Comparison of ENCODE assay signal across 24 mouse cellular contexts in genomic region chr2:59155428-59155827, GRCm38 (mm10). TPM values are rescaled to one million over a fixed set of nuclear protein-coding genes. Genes with fewer than 3 reads are reported as not detected.
DNase-seq lines count a peak whose midpoint lies in the region; ATAC-seq and TF ChIP-seq lines count a peak whose summit lies in the region.
"Had no signal": no experiment of that assay in that cellular context is flagged by ENCODE, and none has a peak within 500 bp of the region (broad histone marks: within the 10 kb centered on the region; RNA-seq: fewer than 3 reads in every experiment).

No protein-coding gene starts in this region.

- no peaks in the 10 kb centered on the region for H3K4me1 ChIP-seq in hindbrain, embryonic 14.5 days (replicated peaks; ENCODE audit: control insufficient read depth, insufficient read depth, low read length)
- no peaks in the 10 kb centered on the region for H3K4me1 ChIP-seq in forebrain, postnatal 0 days (ENCODE audit: insufficient read depth)

- in situ Hi-C loops in Patski (cut with MboI; ENCODE audit: low pct_unique_long_range_greater_than_20kb), result no loop called here

- H3K36me3 ChIP-seq in macrophage (ENCODE audit: inconsistent target), result no peaks in the 10 kb centered on the region
- H3K36me3 ChIP-seq in hindbrain, embryonic 14.5 days (replicated peaks; ENCODE audit: control insufficient read depth, insufficient read depth), result no peaks in the 10 kb centered on the region
- no peaks in the 10 kb centered on the region for H3K36me3 ChIP-seq in forebrain, postnatal 0 days (ENCODE audit: insufficient read depth)
- H3K36me3 ChIP-seq: hindbrain, embryonic 13.5 days had no signal

- peak; percentile 82 for ATAC-seq in Patski
- no peak for ATAC-seq in hindbrain, embryonic 14.5 days (ENCODE audit: low FRiP score)
- no peak for ATAC-seq in forebrain, postnatal 0 days
- ATAC-seq: activated CD4-positive, CD25-positive, alpha-beta regulatory T cell, adult 4 months; forebrain, embryonic 14.5 days; hindbrain, postnatal 0 days; inflammation-experienced regulatory T-cells, adult 6 months; intestine, embryonic 16.5 days had no signal

- TF ChIP-seq CTCF in Patski (IDR thresholded peaks at IDR 0.05), result no peak
- no peak for TF ChIP-seq CTCF in forebrain, postnatal 0 days (IDR thresholded peaks at IDR 0.05; ENCODE audit: low read depth)

- H3K4me3 ChIP-seq in macrophage (ENCODE audit: inconsistent target), result no peak overlapping the region
- H3K4me3 ChIP-seq in hindbrain, embryonic 14.5 days (replicated peaks; ENCODE audit: low read length), result no peak overlapping the region
- no peak overlapping the region for H3K4me3 ChIP-seq in forebrain, postnatal 0 days (ENCODE audit: low read depth, low read length)
- H3K4me3 ChIP-seq: heart, adult 2 months; hindbrain, embryonic 13.5 days had no signal

- no peaks in the 10 kb centered on the region for H3K9me3 ChIP-seq in hindbrain, embryonic 14.5 days (ENCODE audit: control insufficient read depth, low read length)
- no peaks in the 10 kb centered on the region for H3K9me3 ChIP-seq in forebrain, postnatal 0 days (ENCODE audit: low read length)
- H3K9me3 ChIP-seq: hindbrain, embryonic 13.5 days had no signal

- H3K27ac ChIP-seq in macrophage, result peak overlapping the region; percentile 13; the same call in 1 of the 2 replicates
- H3K27ac ChIP-seq in hindbrain, embryonic 14.5 days, result no peak overlapping the region
- no peak overlapping the region for H3K27ac ChIP-seq in forebrain, postnatal 0 days (ENCODE audit: low read depth, low read length)
- H3K27ac ChIP-seq: heart, adult 2 months; hindbrain, embryonic 13.5 days; hindbrain, postnatal 0 days had no signal

- peak; percentile 64 for DNase-seq in heart, adult 11 months
- no peak for DNase-seq in heart, adult 9 months (ENCODE audit: low spot score in 2 of 2)
- DNase-seq in 416B (ENCODE audit: low read depth) (peak; percentile 17), Patski (ENCODE audit: low read depth, low spot score) (no peak)
- DNase-seq in right cerebral cortex, adult 18-20 months, result no peak
- DNase-seq in hindbrain, embryonic 14.5 days (ENCODE audit: low spot score), result no peak
- no peak for DNase-seq in forebrain, postnatal 0 days
- DNase-seq: adrenal gland, adult 8-10 months; adrenal gland, postnatal 25 days; cerebellum, adult 18-20 months; cerebellum, adult 9-10 months; cerebellum, postnatal 25 days; gastrocnemius, postnatal 25 days; heart, adult 2 months; kidney, adult 18-20 months had no signal

- H3K9ac ChIP-seq in hindbrain, embryonic 14.5 days, result no peak overlapping the region
- H3K9ac ChIP-seq in forebrain, postnatal 0 days, result no peak overlapping the region
- H3K9ac ChIP-seq: hindbrain, embryonic 13.5 days had no signal

- H3K4me2 ChIP-seq in hindbrain, embryonic 14.5 days (replicated peaks), result no peak overlapping the region
- no peak overlapping the region for H3K4me2 ChIP-seq in forebrain, postnatal 0 days (ENCODE audit: low read depth)
- H3K4me2 ChIP-seq: heart, embryonic 11.5 days; hindbrain, embryonic 13.5 days had no signal

- no peaks in the 10 kb centered on the region for H3K79me2 ChIP-seq in macrophage (ENCODE audit: inconsistent target)

- no peaks in the 10 kb centered on the region for H3K27me3 ChIP-seq in Patski
- no peaks in the 10 kb centered on the region for H3K27me3 ChIP-seq in hindbrain, embryonic 14.5 days (ENCODE audit: control insufficient read depth, insufficient read depth, low read length)
- H3K27me3 ChIP-seq in forebrain, postnatal 0 days (ENCODE audit: insufficient read depth, low read length), result no peaks in the 10 kb centered on the region
- H3K27me3 ChIP-seq: hindbrain, embryonic 13.5 days had no signal

- POLR2A ChIA-PET in Patski (lab: Charles Lee), result interaction anchor here (0.6 to 0.7 kb wide), 2 partner anchors 166 to 339 kb away, joined by 3 to 4 read pairs; no protein-coding TSS in a partner anchor

- CTCF ChIA-PET in Patski (lab: Charles Lee), result no interaction called here

RNA-seq across cellular contexts. Expression of gene Ccdc148, which starts 5.1 kb away (rescaled TPM):
- polyA plus RNA-seq in Patski (2021) (4.8 TPM), macrophage (2018) (1.8 to 14.4 TPM (median 8.7 TPM) in 3 replicates)
- total RNA-seq in macrophage (2018; cell fraction: chromatin; rRNA removed), result 10 to 100 TPM in 7 of 26 experiments, 1 to 10 TPM in 18, under 1 TPM in 1; 0.96 to 15.3 (median 3.4) TPM
- 10 to 100 TPM in 1 of 26 experiments, 1 to 10 TPM in 23, under 1 TPM in 2; 0.76 to 10.2 (median 3.2) TPM for total RNA-seq in macrophage (2018; cell fraction: cytosol; rRNA removed)
- total RNA-seq in macrophage (2018; cell fraction: nucleus; rRNA removed), result 10 to 100 TPM in 6 of 26 experiments, 1 to 10 TPM in 20; 1.0 to 15.7 (median 3.9) TPM
- polyA plus RNA-seq in hindbrain, embryonic 14.5 days (2014; fragmentation: Nextera tagmentation; extraction: Ambion mirVana), result 2.8 and 3.4 TPM in 2 replicates
- 5.3 and 5.8 TPM in 2 replicates for total RNA-seq in forebrain, postnatal 0 days (2014; rRNA removed)
- 3.5 and 6.9 TPM in 2 replicates for polyA plus RNA-seq in forebrain, postnatal 0 days (2015; fragmentation: Nextera tagmentation; extraction: Ambion mirVana)
- total RNA-seq: gastrocnemius, adult 8-10 months; gastrocnemius, postnatal 25 days had no signal

RNA-seq across cellular contexts. Expression of gene Pkp4, which starts 5.2 kb away (rescaled TPM):
- polyA plus RNA-seq in Patski (2021) (107 TPM), macrophage (2018) (33.2 to 69.4 TPM (median 48.4 TPM) in 3 replicates)
- total RNA-seq in macrophage (2018; cell fraction: chromatin; rRNA removed), result 100 to 1,000 TPM in 9 of 26 experiments, 10 to 100 TPM in 17; 48.9 to 172 (median 89.5) TPM
- total RNA-seq in macrophage (2018; cell fraction: cytosol; rRNA removed), result 10 to 100 TPM; 40.1 to 61.8 (median 51.8) TPM
- 100 to 1,000 TPM in 5 of 26 experiments, 10 to 100 TPM in 21; 57.4 to 161 (median 83.1) TPM for total RNA-seq in macrophage (2018; cell fraction: nucleus; rRNA removed)
- 29.1 and 29.4 TPM in 2 replicates for polyA plus RNA-seq in hindbrain, embryonic 14.5 days (2014; fragmentation: Nextera tagmentation; extraction: Ambion mirVana)
- total RNA-seq in forebrain, postnatal 0 days (2014; rRNA removed), result 83.9 and 97.6 TPM in 2 replicates
- polyA plus RNA-seq in forebrain, postnatal 0 days (2015; fragmentation: Nextera tagmentation; extraction: Ambion mirVana), result 19.1 and 20.1 TPM in 2 replicates

Comparison
In these comparisons a context has a peak if more than half of its experiments do, and no peak if none do; other contexts are left out.
1. DNase-seq: peak in heart, adult 11 months (single experiment) and 416B (single experiment); none in heart, adult 9 months (0 of 2), Patski (single experiment), right cerebral cortex, adult 18-20 months (single experiment), hindbrain, embryonic 14.5 days (single experiment) and forebrain, postnatal 0 days (single experiment).